Mouse (Mus musculus): ENCODE measurements around the gene Hesx1.

Hesx1 gene

DNA sequence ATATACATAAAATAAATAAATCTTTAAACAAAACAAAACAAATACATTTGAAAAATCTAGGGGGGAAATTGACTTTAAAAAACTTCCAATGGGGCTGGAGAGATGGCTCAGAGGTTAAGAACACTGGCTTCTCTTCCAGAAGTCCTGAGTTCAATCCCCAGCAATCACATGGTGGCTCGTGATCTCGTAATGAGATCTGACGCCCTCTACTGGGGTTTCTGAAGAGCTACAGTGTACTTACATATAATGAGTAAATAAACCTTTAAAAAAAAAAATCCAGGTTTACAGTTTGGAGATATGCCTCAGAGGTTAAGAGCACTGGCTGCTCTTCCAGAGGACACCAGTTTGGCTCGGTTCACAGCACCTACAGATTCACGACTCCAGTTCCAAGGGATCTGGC lies 17.3 kb downstream of the Hesx1 start:
- DNase-seq (ENCODE audit: low read depth in 1 of 2, low spot score in 2 of 2), result no peak

DNA sequence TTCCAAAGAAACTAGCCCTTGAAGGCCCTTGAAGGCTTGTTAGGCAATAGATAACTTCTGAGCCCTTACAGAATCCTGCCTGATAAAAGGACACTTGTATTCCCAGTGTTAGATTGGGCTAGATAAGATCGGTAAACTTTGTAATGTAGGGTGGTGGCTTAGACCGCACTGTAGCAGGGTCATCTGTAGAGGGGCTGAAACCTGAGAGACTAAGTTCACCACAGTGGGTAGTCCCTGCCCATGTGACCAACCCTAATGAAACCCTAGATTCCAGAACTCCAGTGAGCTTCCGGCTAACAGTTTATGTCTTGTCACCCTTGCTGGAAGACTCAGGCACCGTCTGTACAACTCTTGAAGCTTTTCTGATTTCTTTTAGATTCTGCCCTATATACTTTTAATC lies 19.4 kb downstream of the Hesx1 start:
- DNase-seq (ENCODE audit: low read depth in 1 of 2, low spot score in 2 of 2), result no peak

DNA sequence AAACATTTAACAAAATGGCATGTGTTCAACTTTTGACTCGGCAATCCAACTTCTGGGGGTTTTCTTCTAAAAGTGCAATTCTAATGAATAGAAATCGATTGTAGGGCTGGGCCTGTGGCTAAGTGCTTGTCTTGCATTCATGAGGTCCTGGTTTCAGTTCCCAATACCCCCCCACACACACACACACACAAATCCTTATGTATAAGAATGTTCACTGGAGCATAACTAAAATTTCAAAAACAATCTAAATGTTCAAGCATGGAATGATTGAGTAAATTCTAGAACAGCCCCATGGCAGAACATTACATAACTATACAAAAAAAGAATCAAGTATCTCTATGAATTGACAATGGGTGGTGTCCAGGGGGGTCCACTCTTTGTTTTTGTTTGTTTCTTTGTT lies 23.7 kb downstream of the Hesx1 start:
- DNase-seq (ENCODE audit: low read depth in 1 of 2, low spot score in 2 of 2), result no peak

DNA sequence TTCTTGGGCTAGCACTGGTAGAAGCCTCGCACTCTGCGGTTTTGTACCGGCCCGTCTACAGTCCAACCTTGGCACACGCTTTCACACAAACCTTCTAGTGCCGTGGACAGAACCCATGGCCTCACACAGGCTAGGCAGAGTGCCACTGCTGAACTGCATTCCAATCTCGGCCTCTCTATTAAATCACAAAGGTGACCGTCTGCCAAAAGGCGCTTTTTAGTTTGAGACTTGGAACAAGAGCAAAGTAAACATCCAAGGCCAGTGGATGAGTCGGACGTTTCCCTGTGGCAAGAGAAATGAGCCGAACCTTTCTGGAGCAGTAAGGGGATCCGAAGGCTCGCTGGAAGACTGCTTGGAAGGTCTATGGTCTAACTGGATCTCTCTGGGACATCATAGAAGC lies 25.6 kb downstream of the Hesx1 start:
- DNase-seq (ENCODE audit: low read depth in 1 of 2, low spot score in 2 of 2), result no peak

DNA sequence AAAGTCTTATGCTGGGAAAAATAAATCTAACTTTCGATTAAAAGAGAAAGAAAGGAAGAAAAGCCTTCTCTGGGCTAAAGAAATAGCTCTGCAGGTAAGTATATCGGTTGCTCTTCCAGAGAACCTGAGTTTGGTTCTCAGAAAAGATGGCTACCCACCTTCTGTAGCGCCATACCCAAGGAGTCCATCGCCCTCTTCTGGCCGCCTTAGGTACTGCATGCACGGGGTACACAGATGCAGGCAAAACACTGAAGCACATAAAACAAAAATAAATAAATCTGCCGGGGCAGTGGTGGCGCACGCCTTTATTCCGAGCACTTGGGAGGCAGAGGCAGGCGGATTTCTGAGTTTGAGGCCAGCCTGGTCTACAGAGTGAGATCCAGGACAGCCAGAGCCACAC lies 28.7 kb downstream of the Hesx1 start:
- peak in 1 of 2 experiments; percentile 28 for DNase-seq (ENCODE audit: low read depth in 1 of 2, low spot score in 2 of 2)

DNA sequence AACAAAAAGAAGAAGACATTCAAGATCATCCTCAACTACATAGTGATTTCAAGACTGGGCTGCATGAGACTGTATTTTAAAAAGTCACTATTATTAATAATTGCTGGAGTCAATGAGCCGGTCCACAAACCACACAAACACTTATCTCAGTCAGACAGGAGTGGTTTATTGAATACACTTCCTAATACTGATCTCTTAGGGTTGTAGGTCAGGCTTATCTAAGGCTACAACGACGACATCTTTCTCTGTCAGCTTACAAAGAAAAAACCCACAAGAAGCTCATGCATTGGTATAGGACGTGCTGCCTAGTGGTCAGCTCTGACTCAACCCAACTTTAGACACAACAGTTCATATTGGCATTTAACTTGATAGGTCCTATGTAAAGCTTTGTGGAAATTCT lies 30.4 kb downstream of the Hesx1 start:
- no peak for DNase-seq (ENCODE audit: low read depth in 1 of 2, low spot score in 2 of 2)

DNA sequence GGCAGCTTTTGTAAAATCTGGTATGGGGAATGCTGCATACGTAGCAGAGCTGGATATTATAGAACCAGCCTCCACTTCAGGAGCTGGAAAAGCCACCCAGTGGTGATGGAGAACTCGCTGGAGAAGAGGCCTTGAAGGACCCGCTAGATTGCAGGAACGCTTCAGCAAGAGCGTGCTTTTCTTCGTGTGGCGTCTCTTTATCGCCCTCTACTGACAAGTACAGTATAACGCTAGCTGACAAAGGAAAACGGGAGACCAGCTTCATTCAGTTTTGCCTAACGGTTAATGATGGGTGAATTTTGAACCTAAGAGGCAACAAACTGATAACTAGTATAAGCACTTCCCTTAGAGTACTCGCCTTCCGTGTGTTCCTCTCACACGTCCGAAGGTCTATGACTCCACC lies 35.6 kb downstream of the Hesx1 start:
- no peak for DNase-seq (ENCODE audit: low read depth in 1 of 2, low spot score in 2 of 2)

DNA sequence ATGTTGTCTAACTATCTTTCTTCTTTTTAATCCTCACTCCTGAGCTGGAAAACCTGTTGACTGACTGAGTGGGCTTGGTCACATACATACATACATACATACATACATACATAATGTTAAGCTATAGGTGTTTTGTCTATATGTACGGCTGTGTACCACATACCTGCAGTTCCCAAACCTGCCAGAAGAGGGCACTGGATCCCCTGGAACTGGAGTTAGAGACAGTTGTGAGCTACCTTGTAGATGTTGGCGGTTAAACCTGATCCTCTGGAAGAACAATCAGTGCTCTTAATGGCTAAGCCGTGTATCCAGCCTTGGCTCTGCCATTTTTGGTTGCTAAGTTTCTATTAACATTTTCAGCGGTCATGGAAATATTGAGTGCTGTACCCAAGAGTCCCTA lies 36.9 kb downstream of the Hesx1 start:
- DNase-seq (ENCODE audit: low read depth in 1 of 2, low spot score in 2 of 2), result peak; percentile 17 to 60

DNA sequence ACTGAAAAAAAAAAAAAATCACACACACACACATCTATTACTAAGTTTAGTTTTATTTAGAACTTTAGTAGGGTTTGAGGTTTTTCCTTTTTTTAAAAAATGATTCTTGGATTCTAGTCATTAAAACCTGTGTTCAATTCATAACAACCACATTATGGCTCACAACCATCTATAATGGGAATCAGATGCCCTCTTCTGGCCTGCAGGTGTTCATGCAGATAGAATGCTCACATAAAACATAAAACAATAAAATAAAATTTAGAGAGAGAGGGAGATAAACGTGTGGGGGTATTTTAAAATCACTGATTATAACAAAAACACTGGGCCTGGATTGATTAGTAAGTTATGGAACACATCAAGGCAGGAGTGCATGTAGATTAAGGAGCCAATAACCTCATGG lies 43.3 kb downstream of the Hesx1 start:
- no peak for DNase-seq (ENCODE audit: low read depth in 1 of 2, low spot score in 2 of 2)

DNA sequence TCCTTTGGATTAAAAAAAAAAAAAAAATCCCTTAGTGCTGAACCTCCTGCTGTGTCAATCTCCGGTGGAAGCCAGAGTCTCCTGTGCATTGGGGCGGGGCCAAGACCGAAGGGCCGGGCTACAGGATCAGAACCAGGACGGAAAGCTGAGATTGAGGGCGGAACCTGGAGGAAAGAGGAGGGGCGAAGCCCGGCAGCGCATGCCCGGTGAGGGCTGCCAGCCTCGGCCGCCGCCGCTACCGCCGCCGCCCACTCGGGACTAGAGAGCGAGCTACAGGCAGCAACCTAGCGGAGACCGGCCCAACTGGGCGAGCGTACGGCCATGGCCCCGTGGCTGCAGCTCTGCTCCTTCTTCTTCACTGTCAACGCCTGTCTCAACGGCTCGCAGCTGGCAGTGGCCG lies 44.6 kb downstream of the Hesx1 start, which contains the start of gene Il17rd:
Il17rd (plus strand) TSS at position 159 of the 400 bp plus-strand sequence.
- peak; percentile 22 to 63 for DNase-seq (ENCODE audit: low read depth in 1 of 2, low spot score in 2 of 2)

DNA sequence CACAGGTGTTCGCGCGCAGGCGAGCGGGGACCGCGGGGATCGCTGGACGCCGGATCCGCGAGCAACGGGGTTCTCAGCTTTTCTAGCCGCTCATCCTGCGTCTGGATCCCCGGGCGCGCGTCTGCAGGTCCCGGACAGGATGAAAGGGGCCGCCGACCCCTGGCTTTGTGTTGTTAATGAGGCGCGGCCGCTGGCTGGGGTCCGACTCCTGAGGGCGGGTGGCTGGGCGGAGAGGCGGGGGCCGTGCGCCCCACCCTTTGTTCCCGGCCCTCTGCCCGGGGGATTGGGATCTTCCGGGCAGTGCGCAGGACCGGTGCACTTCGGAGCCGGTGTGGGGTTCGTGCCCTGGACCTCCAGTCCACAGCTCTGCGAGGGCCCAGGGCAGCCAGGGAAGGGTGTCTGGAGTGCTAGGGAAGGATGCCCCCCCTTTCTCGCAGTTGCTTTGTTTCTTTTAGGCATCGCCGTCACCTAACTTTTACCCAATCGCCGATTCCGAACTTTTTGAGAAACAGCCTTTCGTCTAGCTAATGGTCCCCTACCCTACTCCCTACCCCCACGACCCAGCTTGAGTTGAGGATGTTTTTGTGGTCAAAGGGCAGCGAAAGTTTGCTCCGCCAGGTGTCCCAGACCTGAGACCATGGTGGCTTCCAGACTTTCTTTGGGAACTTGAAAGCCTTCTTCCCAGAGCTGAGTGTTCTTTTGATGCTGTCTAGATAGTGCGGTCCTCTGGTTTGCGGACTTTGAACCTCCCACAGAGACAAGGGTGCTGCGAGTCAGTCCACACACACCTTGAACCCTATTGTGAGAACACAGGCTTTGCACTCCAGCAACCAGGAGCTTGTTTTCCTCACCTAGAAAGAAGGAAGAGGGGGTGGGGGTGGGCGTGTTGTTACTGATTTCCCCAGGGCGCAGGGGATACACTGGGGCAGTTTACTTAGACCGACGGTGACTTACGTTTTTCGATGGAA lies 45.3 kb downstream of the Hesx1 start:
- no peak for DNase-seq (ENCODE audit: low read depth in 1 of 2, low spot score in 2 of 2)

DNA sequence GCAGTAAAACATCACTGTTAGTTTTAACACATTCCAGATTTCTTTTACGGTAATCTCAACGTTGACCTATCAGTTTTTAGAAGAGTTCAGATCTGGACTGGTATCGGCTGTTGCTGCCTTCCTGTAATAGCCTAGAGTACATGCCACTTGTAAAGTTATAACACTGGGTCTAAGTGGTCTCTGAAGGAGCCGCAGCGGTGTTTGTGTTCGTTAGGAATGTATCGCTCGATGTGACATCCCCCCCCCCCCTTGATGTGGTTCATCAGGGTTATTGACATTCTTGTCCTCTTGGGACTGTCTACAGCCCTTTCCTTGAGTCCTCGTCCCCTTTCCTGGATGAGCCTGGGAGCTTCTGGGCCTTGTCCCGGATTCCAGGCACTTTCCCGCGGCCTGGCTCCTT lies 46.2 kb downstream of the Hesx1 start:
- DNase-seq (ENCODE audit: low read depth in 1 of 2, low spot score in 2 of 2), result no peak

DNA sequence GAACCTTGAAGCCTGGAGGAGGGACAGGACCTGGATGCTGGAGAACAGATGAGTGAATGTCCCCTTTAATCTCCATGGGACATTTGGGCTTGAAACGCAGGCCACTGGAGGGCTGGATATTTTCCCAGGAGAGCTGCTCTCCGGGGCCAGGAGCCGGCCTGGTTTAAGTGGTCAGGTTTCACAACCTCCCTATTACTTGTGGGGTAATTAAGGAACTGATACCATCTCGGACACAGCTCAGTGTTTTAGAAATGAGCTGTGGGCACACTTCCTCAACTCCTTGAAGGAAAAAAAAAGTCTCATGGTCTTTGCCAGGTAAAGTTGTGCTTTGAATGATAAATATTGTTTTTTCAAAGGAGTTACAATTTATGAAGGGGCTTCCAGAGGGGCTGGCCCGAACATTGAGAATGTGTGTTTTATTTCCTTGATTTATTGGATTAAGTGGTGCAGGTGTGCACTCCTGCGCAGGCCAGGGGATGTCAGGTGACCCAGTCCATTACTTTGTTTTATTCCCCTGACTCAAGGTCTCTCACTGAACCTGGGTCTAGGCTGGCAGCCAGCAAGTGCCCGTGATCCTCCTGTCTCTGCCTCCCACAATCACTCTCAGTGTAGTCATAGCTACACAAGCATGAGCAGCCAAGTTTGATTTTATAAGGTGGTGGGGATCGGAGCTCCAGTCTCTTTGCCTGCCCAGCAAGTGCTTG lies 48.2 kb downstream of the Hesx1 start:
- peak; percentile 14 to 21 for DNase-seq (ENCODE audit: low read depth in 1 of 2, low spot score in 2 of 2)

DNA sequence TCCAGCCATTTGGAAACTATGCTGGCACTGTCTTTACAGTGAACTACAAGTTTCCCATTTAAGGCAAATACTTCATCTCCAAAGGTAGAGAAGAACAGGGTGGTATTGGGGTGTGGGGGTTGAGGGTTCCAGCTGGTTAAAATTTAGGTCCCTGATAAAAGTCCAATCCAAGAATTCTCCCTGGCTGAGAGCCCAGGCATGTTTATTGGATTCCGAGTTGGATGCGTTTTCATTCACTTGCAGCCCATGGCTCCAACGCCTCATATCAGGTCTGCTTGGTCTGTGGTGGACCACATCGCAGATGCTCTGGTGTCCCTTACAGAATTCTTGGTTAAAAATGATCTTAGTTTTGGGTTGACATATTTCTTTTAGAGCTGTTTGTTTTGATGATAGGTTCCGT lies 49.2 kb downstream of the Hesx1 start:
- DNase-seq (ENCODE audit: low read depth in 1 of 2, low spot score in 2 of 2), result no peak

DNA sequence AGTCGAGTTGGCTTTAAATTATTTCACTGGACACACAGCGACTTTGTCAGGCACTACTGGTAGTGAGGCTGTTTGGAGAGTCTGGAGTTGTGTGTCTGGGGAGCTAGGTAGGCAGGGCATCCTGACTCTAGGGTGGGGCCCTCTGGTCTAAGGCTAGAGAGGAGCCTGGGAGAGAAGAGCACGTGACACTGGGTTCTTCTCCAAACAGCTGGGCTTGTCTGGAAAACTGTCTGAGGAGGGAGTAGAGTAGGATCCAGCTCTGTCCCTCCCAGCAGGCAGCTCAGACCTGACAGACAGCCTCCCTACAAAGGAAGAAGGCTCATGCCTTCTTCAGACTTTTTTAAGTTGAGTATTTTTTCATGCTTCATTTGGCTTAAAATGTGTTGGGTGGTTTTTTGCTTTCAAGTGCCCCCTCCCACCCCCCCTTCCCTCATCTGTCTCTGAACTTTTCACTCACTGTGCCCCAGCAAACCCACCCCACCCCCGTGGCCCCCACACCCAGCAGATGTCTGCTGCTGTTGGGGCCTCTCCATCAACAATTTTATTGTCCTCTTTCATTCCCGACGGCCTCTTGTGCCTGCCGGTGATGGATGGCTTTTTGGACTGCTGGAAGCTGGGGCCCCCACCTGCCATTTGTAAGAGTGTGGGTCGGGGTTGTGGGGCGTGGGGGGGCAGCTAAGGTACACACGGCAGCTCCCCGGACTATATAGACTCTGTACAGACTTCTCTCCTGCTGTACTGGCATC lies 50.2 kb downstream of the Hesx1 start:
- no peak for DNase-seq (ENCODE audit: low read depth in 1 of 2, low spot score in 2 of 2)

DNA sequence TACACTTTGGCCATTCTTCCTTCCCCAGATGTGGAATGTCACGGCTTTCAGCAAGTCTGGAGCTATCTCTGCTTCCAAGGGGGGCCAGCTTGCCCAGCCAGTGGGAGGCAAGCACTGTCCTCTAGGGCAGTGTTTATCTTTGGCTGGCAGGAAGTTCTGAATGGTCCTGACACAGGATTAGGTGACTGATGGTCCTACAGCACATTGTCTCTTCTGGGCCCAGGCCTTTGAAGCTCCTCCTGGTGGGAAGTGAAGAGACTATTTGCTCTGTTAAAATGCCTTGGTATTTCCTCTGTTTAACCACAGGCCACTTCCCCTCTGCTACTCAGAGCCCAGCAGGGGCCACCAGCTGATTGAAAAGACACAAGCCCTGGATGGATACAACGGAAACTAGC lies 50.7 kb downstream of the Hesx1 start:
- DNase-seq (ENCODE audit: low read depth in 1 of 2, low spot score in 2 of 2), result peak in 1 of 2 experiments; percentile 19

DNA sequence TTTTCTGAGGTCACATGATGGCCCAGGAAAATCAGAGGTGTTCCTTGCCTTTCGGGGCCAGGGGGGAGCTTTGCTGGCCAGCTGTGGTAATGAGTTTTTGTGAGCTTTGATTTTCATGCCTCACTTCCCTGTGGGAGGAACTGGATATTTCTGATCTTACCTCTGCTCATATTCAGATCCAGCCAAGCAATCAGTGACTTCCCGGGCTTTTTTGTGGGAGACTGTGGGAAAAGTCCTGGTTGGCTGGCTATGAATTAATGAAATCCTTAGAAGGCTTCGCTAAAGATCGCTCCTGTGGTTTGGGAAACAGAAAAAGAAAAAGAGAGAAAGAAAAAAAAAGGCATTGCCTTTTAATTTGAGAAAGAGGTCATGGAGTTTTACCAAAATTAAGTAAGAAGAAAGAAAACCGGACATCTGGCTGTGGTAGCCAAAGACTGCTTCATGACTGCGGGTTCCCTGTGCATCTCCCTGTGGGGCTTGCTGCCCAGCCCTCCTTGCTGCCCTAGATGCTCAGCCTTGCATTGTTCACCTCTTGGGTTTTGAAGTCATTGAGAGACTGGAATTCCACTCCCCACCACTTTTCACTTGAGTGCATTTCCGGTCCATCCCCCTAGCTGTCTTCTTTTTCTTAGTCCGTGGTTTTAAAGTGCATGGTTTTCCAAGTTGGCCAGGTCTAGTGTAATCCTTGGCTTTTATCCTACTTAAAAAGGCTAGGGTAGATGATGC lies 54.2 kb downstream of the Hesx1 start:
- DNase-seq (ENCODE audit: low read depth in 1 of 2, low spot score in 2 of 2), result no peak

DNA sequence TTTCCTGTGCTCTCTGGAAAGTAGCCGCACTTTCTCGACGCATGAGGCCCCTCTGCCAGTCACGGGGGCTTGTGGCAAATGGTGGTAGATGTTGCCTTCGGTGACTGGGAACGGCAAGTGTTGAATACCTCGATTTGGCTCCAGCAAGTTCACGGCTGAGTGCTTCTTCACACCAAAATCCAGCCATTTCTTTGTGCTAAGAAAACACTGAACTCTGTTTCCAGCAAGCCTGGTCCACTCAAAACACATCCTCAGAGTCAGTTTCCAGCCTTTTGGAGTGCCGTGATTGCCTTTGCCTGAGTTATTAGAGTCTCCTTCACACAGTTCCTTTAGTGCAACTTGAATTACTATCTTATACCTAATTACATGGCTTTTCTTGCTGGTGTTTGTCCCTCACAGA lies 55.8 kb downstream of the Hesx1 start:
- no peak for DNase-seq (ENCODE audit: low read depth in 1 of 2, low spot score in 2 of 2)

DNA sequence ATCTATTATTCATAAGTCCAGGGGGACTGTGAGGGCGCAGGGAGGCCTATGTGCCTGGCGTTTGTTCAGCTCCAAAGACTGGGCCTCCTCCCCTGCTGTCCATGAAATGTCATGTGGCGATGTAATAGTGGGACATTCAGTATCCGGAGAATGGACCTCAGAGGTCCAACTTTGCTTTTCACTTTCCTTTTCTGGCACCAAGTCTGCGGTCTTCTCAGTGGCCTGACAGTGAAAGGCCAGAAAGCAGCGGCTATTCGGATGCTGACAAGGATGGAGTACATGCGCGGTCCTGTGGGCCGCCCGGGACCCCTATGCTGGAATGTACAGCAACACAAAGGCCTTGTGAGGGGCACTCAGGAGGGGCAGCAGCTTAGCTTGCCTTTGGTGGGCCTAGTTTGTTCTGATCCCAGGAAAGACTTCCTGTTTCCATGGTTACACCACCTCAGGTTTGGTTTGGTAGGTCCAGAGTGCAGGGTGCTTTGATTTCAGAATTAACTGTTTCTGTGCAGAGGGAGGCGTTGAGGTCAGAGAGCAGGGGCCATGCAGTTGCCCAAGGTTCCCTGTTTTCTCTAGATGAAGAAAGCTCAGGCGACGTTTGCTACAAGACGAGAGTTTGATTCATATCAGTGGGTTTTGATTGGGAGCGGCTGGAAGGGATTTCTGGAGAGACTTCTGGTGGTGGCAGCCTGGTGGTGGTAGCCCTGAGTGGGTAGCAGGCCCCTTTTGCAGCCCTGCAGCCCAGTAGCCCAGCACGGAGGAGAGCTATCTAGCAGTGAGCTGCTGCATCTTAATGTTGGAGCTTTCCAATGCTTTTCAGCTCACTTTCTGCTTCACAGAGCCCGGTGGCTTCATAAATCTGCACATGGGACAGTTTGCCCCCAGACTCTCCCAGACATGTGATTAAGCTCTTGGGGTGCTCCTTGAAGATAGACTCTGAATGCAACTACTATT lies 56.6 kb downstream of the Hesx1 start:
- no peak for DNase-seq (ENCODE audit: low read depth in 1 of 2, low spot score in 2 of 2)

DNA sequence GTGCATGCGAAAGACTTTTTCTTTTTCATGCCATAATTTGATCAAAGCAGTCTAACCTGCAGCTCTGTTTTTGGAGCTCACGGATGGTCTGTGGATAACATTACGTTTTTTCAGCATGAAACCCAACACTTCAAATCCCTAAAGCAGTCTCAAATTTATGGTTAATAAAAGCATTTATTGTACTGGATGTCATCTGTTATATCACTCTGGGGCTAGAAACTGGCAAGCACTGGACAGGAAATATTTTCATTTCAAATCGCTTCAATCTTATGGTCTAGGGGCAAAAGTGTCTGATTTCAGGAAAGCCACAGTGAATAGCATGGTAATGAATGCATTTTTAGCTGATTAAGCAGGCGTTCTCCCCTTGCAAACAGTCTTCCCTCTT lies 57.3 kb downstream of the Hesx1 start:
- no peak for DNase-seq (ENCODE audit: low read depth in 1 of 2, low spot score in 2 of 2)

All from monocyte, adult 2 months (primary cell).